Mouse (Mus musculus) R1 (cell line): ENCODE results near the gene Ppp1r12a.

ENCODE experiments used
- DNase-seq: peaks from one replicate; pipeline ENCODE4 v3.0.0-alpha.2; 2018; ENCODE audit warnings: low read depth, low spot score

Ppp1r12a gene

DNA sequence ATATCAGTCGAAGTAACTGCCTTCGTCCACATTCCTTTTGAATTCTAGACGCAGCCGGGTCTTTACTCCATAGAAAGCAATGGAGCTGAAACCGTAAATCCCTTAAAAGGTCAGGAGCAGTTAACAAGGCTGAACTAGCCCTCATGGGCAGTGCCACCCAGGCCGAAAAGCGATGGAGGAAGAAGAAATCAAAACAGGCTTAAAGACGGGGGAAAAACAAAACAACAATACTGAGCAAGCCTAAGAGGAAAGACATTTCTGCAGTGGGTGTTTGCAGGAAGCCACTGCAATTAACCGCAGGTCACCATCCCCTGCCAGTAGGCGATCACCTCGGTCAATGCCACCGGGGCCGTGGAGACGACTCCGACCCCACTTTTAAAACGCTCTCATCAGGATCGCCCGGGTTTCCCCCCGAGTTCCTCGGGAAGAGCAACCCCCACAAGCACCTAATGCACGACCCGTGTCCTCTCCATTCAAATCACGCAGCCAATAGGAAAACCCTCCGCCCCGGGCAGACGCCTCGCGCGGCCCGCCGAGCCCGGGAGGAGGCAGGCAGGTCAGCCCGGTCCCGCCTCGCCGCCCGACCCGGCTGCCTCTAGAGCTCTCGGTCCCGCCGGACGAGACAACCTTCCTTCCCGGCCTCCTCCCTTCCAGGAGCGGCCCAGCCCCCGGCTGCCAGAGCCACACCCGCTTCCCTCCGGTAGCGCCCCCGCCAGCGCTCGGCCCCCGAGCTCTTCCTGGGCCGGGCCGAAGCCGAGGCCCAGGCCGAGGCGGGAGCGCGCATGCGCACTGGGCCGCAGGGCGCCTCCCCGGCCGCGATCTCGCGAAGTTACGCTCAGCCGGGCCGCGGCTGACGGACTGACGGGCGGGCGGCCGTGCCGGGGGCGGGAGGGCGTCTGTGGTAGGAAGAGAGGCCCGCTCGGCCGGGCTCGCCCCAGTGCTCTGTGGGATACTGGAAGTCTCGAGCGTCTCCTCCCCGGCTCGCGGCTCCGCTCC lies at the start of gene Ppp1r12a:
Gene Ppp1r12a (plus strand): TSS at position 933 of the 996 bp plus-strand sequence.
- peak; percentile 91 for DNase-seq

DNA sequence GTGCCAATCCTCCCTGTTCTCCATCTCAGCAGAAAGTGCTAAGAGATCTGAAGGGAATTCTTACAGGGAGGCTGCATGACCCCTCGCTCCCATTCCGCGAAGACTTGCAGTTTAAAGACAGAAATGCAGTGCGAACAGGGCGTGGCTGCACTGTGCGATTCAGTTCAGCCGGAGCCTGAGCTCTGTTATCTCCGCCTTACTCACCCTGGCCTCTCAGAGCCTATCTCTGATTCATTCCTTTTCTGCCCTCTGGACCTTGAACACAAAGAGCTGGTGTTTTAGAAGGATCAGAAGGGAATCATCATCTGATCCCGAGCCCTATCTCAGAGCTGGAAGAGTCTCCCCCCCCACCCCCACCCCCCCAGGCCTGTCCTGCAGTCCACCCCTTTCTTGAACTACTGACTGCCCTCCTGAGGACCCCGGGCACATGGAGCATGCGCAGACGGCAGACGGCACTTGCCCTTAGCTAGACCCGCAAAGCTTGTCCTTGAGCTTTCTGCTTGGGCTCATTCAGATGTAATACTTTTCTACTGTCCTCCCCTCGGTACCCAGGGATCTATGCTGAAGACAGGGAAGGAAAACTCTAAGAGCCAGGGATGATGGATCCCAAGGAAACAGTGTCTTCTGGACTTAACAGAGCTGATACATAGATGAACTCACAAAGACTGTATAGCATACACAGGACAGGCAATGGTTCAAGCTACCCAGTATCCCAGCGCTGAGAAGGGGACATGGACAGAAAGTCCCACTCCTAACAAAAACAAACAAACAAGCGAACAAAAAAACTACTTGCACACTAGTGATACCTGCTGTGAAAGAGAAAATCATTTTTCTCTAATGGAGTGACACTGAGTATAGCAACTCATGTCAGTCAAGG lies 48.4 kb upstream of the Ppp1r12a start:
- peak; percentile 82 for DNase-seq

DNA sequence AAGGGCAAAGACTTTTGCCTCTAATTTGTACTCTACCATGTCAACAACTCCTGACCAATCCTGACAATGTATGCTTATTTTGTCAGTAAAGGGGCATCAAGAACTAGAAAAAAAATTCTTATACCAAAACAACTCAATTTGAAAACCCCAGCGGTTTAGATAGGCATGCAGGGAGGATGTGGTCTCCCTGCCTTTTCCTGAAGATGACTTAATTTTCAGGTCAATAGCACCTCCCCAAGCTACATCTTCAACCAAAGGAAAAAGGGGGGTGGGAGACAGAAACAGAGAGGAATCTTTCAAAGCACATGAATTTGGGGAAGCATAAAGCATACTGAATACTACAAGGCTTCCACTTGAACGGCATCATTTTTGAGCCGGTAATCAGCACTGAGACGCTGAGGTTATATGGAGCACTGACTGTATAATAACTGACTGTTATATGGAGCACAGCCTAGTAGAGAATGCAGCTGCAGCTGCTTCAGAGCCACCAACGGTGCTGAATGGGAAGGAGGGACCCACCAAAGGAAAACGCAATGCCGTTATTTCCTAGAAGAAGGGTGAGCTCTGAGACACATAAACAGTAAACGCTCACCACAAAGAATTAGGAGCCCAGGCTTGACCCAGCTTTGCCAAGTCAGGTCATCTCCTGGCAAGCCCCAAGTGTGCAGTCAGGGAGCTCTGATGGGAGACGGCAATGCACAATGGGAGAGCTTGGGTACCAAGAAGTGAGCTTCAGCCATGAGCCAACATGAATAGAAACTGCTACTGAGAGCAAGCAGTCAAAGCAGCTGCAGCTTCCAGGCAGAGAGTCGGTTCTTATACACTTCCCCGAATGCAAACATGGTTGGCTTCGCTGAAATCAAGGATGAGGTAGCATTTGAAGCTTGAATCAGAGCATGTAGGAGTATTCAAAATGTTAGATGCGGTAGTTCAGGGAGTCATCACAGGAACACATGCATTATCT lies 43.5 kb upstream of the Ppp1r12a start:
- no peak for DNase-seq

DNA sequence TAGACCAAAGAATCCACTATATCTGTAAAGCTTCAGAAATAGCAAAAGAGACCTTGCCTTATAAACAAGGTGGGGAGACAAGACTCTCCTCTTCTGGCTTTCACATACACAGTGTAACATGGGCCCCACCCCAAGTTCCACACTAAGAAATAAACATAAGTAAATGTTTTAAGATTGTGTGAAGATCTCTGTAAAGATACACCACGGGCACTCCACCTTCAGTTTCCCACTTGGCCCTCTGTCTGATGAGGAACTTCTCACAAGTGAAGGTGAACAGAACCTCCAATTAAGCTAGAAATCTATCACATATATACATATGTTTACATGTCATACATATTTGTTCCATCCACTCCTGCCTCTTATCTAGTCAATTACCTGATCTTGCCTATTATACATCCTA lies 42.6 kb upstream of the Ppp1r12a start:
- no peak for DNase-seq

DNA sequence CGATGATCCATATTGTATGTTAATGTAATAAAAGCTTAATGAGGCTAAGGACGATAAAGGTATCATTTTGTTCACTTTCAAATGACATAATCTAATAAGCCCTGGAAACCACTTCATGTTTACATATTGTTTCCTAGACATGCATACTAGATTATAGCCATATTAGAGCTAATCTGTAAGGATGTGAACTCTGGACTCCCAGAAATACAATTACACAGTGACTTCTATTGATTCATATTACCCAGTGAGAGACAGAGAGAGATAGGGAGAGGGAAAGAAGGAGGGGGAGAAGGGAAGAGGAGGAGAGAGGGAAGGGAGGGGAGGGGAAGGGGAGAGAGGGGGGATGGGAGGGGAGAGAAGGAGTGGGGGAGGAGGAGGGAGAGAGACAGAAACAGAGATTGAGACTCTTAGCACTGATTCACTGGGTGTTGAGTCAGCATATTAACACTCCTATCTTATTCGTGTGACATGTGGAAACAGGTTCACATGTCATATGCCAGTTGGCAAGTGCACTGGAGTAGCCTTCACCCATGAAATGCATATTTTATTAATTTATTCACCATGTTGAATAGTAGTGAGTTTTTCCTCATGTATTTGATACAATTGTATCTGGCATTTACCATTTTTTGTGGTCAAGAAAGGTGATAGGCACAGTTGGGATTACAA lies 36.9 kb upstream of the Ppp1r12a start:
- no peak for DNase-seq

DNA sequence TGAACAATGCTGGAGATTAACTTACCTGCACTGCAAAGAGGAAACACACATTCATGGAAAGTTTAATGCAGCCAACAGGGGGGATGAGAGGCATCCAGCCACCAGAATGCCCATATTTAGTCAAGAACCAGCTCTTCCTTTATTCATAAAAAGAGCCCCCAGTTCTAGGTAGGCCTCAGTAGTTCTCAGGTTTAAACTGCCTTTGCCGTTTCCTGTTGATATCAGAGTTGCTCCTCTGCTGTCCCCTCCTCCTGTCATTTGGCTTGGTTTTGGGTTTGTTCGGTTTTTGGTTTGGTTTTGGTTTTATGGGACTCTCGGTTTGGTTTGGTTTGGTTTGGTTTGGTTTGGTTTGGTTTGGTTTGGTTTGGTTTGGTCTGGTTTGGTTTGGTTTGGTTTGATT lies 32.8 kb upstream of the Ppp1r12a start:
- DNase-seq = no peak

DNA sequence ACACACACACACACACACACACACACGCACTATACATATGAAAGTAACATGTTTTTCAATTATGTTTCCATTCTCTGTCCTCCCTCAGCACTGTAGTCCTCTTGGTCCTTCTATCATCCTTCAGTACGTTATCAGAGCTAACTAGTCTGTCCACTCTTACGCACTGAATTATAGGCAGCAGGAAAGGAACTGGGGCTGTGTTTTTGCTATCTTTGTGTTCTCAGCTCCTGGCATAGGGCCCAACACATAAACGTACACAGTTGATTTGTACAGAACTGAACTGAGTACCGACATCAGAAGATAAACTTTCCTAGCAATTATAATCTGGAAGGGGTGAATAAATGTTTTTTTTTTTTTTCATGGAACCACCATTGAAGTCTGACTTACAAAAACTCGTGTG lies 30.1 kb upstream of the Ppp1r12a start:
- DNase-seq = no peak

DNA sequence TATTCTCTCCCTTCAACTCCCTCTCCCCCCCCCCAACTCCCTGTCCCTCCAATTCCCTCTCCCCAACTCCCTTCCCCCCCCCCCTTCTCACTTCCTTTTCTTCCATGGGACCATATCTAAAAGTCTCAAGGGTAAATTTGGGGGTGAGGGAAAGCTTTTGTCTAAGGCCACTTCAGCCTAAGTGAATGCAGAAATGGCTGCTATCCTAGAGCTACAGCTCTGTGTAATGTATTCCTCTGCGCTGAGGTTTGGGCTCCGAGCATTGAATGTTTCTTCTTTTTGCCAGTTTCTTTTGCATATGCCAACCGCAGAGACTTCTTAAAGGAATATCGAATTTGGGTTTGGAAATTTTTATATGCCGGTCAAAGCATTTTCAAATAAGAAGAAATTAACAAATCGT lies 28.7 kb upstream of the Ppp1r12a start:
- DNase-seq = no peak

DNA sequence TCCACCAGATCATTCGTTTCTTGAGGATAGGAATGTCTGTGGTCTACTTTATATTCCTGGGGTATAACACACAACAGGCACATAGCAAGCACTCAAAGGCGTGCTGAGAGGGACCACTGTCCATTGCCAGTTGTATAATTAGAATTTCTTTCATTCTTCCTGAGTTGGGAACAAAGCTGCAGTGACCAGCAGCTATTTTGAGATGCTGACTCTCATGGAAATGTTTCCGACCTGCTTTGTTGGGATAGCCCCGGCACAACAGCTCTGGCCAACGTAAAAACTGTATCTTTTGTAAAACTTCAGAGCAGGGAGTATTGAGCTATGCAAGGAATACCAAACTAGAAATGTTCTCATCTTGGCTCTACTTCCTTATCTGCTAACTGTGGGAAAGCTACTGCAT lies 28.2 kb upstream of the Ppp1r12a start:
- DNase-seq = no peak

DNA sequence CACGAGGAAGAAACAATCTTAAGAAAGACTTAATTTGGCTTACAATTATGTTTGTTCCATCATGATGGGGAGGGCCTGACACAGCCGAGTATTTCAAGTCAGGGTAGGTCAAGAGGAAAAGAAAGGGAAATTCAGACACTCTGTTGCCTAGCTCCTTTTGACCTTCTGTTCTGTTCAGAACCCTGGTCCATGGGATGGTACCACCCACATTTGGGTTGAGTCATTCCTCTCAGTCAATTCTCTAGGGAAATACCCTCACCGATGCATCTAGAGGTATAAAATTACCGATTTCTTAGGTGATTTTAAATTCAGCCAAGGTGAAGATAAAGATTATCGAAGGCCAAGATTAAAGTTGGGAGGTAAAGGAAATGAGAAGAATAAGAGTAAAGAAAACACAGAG lies 23.6 kb upstream of the Ppp1r12a start:
- no peak for DNase-seq

DNA sequence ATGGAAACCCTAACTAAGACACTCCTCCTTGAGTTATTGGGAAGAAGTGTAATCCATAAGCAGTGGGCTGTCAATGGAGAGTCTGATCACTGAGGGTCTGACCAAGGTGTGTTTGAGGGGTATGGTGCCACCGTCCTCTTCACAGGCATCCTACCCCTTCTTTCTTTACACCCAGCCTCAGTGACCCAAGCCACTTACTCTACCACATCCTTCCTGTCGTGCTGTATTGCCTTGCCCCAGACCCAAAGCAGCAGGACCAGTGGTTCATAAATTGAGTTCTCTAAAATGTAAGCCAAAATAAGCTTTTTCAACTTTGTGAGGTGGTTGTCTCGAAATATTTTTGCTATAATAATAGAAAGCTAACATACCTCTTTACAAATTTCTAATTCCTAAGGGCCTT lies 22.2 kb upstream of the Ppp1r12a start:
- no peak for DNase-seq

DNA sequence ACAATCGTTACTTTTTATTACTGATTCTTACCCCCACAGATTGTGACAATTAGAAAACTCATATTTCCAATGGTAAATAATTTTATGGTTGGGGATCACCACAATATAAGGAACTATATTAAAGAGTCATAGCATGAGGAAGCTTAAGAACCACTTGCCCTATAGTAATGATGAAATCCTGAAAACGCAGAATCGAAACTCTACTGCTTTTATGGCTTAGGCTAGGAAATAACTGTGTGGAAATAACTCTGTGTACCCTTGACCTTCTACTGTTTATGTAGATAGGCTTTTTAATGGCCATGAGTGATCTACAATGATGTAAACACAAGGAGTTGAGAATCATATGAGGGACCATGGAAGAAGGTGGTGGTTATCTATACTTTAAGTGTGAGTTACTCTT lies 21.3 kb upstream of the Ppp1r12a start:
- DNase-seq = no peak

DNA sequence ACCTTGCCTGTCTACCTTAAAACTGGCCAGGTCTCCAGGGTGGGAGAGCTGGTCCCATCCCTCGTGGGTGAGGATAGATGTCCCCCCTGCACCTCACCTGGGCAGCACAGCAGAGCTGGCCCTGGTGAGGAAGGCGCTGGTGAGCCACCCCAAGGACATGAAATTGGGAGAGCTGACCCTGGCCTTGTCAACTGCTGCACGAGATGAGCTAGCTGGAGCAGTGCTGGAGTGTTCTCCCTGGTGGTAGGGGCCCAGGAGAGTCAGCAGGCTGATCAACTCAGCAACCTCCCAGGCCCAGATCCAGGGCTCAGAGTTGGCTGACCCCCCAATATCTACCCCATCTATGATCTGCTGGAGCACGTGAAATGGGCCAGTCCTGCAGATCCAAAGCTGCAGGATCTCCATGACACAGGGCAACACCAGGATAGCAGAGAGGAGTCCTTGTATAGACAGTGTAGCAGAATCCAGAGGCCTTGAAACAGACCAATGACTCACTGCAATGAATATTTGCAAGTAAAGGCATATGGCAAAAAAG lies 17.9 kb upstream of the Ppp1r12a start:
- DNase-seq = no peak

DNA sequence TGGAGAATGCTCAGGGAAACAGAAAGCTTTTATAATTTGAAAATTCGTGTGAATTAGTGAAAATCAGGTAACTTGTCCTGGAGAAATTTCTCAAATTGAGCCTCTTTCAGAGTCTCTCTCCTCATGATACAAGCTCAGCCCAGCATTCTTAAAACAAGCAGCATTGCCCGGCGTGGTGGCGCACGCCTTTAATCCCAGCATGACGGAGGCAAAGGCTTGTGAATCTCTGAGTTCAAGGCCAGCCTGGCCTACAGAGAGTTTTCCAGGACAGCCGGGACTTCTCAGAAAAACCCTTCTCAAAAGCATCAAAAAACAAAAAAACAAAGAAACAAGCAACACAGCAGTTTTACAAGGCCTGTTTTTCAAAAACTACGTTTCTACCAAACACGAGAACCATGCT lies 16.3 kb upstream of the Ppp1r12a start:
- DNase-seq = no peak

DNA sequence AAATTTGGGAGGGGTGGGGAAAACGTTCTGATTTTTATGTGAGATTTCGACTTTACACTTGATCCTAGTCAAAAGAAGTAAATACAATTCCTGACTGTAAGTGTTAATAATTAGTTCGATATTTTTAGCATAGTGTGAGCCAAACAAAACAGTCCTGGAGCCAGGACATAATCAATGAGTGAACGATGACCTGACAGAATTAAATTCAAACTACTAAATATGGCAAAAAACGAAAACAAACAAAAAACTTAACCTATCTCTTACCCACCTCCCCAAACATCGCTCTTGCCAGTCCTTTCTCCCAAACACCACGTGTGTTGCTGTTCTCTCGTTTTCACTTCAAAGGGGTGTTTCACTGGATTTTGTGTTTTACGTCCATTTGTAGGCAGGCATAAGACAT lies 15.0 kb upstream of the Ppp1r12a start:
- no peak for DNase-seq

DNA sequence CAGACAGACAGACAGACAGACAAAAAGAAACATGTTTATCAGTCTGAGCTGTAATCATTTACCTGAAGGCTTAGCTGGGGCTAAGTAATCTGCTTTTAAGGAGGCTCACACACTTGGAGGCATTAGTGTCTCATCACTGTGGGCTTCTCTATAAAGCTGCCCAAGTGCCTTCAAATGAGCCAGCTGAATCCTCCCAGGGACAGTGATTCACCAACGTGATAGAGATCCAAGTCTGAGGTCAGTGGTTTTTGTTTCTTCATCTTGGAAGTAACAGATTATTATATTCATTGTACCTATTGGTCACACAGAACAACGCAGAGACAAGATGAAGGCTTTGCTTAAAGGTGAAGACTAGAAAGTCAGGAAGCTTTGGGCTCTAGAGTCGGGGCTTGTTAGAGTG lies 8.7 kb upstream of the Ppp1r12a start:
- DNase-seq = no peak

DNA sequence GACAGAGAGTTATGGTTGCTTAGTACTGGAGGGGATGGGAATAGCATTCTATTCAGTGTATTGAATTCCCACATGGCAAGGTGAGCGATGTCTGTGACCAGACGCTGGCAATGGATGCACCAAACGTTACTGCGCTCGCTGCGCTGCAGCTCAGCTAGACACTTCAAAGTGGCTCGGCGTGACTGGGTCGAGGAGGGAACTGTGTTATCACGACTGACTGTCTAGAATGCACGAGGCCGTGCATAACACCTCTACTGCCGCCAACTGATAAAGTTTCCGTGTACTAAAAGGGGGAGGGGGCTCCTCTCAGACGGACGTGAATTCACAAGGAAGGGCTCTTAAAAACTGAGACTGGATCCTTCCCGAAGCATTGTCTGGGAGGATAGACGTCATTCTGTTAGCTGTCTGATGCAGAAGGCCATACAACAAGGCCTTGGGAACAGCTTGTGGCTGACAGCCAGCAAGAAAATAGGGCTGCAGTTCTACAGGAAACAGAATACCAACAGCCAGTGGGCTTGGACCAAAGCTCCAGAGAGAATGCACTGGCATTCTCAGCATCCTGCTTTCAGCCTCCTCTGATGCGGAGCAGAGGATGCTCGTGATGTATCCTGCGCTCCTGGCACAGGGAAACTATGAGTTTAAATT lies 6.8 kb upstream of the Ppp1r12a start:
- no peak for DNase-seq

DNA sequence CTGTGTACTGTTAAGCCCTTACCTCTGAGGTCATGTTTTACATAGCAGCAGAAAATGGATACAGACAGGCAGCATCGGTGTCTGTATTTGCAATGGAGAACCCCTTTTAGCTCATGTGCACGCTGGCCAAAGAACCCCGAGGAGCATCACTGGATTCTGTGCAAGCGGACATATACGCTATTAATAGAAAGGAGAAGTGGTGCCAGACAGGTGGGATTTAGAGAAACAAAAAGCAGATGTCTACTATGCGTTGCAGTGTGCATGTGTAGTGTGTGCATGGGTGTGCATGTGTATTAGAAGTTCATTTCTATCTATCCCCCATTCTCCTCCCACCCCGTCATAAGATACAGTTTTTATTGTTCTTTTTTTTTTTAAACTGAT lies 6.3 kb upstream of the Ppp1r12a start:
- DNase-seq = no peak

DNA sequence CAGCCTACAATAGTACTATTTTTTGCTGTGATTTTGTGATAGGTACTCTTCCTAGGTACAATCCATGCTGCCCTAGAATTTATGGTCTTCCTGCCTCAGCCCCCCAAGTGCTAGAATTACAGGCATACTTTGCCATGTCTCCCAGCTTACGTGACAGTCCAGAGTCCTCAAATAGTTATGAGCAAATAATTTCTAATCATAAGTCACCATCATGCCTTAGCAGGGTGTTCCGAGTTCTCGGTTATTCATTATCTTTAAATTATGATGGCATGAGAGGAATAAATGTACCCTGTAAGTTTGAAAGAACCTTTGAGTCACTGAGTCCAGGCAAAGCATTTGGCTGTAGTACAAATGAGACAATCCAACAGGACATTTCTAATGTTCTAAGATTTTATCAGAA lies 5.9 kb upstream of the Ppp1r12a start:
- DNase-seq = no peak

DNA sequence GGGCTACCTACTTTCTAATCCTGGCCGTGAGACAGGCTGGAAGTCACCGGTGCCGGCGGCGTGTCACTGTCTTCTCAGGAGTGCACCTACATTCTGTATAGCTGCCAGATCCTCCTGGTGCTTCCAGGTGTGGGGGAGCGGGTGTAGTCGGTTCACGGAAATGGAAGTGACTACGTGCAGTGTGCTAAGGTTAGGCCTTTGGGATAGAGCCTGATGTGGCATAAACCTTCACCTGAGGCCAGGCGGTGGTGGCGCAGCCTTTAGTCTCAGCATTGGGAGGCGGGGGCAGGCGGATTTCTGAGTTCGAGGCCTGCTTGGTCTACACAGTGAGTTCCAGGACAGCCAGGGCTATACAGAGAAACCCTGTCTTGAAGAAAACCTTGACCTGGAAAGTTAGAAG lies 3.0 kb upstream of the Ppp1r12a start:
- no peak for DNase-seq
